Mouse (Mus musculus): Measurements from ENCODE around the gene Cfap61. TPM values are rescaled to one million over a fixed set of nuclear protein-coding genes. Genes with fewer than 3 reads are reported as not detected.

The Cfap61 gene
- polyA plus RNA-seq, 1 experiment = not detected

GRCm38 (mm10) chr2:146168017-146168803 is 233.6 kb downstream of the Cfap61 start:
- Histone ChIP-seq H3K27me3 (ENCODE audit: control insufficient read depth, insufficient read depth, low read length) (no peaks in the 10 kb centered on the region), H3K36me3 (ENCODE audit: control insufficient read depth, insufficient read depth, low read length) (no peaks in the 10 kb centered on the region), H3K27ac (ENCODE audit: insufficient read depth, low read depth, low read length) (no peak overlapping the region), H3K4me3 (ENCODE audit: low read depth, low read length) (no peak overlapping the region), H3K4me1 (ENCODE audit: control insufficient read depth, insufficient read depth, insufficient read length, low read length) (no peaks in the 10 kb centered on the region)
- no peak for TF ChIP-seq CTCF (IDR thresholded peaks at IDR 0.05; ENCODE audit: extremely low read depth, insufficient read length, insufficient replicate concordance, low read depth, low read length)
- TF ChIP-seq POLR2A (IDR thresholded peaks at IDR 0.05; ENCODE audit: low read depth, low read length) = no peak
- WGBS = 67% methylated on average over 14 of the region's 14 CpGs

GRCm38 (mm10) chr2:146169492-146169891 is 234.9 kb downstream of the Cfap61 start:
- Histone ChIP-seq H3K4me3 (ENCODE audit: low read depth, low read length) (no peak overlapping the region), H3K27ac (ENCODE audit: insufficient read depth, low read depth, low read length) (no peak overlapping the region), H3K27me3 (ENCODE audit: control insufficient read depth, insufficient read depth, low read length) (no peaks in the 10 kb centered on the region), H3K4me1 (ENCODE audit: control insufficient read depth, insufficient read depth, insufficient read length, low read length) (no peaks in the 10 kb centered on the region), H3K36me3 (ENCODE audit: control insufficient read depth, insufficient read depth, low read length) (no peaks in the 10 kb centered on the region)
- 86% methylated on average over 7 of the region's 7 CpGs for WGBS
- TF ChIP-seq POLR2A (IDR thresholded peaks at IDR 0.05; ENCODE audit: low read depth, low read length) = no peak
- TF ChIP-seq CTCF (IDR thresholded peaks at IDR 0.05; ENCODE audit: extremely low read depth, insufficient read length, insufficient replicate concordance, low read depth, low read length) = no peak

GRCm38 (mm10) chr2:146172106-146172505 is 237.5 kb downstream of the Cfap61 start:
- no peak for TF ChIP-seq CTCF (IDR thresholded peaks at IDR 0.05; ENCODE audit: extremely low read depth, insufficient read length, insufficient replicate concordance, low read depth, low read length)
- Histone ChIP-seq H3K4me1 (ENCODE audit: control insufficient read depth, insufficient read depth, insufficient read length, low read length) (no peaks in the 10 kb centered on the region), H3K27ac (ENCODE audit: insufficient read depth, low read depth, low read length) (no peak overlapping the region), H3K36me3 (ENCODE audit: control insufficient read depth, insufficient read depth, low read length) (no peaks in the 10 kb centered on the region), H3K4me3 (ENCODE audit: low read depth, low read length) (no peak overlapping the region), H3K27me3 (ENCODE audit: control insufficient read depth, insufficient read depth, low read length) (no peaks in the 10 kb centered on the region)
- 53% methylated on average over 4 of the region's 4 CpGs for WGBS

- Histone ChIP-seq H3K4me3 (ENCODE audit: low read depth, low read length) (no peak overlapping the region), H3K27ac (ENCODE audit: insufficient read depth, low read depth, low read length) (no peak overlapping the region), H3K36me3 (ENCODE audit: control insufficient read depth, insufficient read depth, low read length) (no peaks in the 10 kb centered on the region), H3K27me3 (ENCODE audit: control insufficient read depth, insufficient read depth, low read length) (no peaks in the 10 kb centered on the region), H3K4me1 (ENCODE audit: control insufficient read depth, insufficient read depth, insufficient read length, low read length) (no peaks in the 10 kb centered on the region)
- TF ChIP-seq POLR2A (IDR thresholded peaks at IDR 0.05; ENCODE audit: low read depth, low read length) (no peak), CTCF (IDR thresholded peaks at IDR 0.05; ENCODE audit: extremely low read depth, insufficient read length, insufficient replicate concordance, low read depth, low read length) (no peak)
- WGBS = 84% methylated on average over 7 of the region's 7 CpGs
Observed at GRCm38 (mm10) chr2:146174173-146174572, 239.6 kb downstream of the Cfap61 start.

GRCm38 (mm10) chr2:146178718-146179117 is 244.1 kb downstream of the Cfap61 start:
- Histone ChIP-seq H3K4me1 (ENCODE audit: control insufficient read depth, insufficient read depth, insufficient read length, low read length) (no peaks in the 10 kb centered on the region), H3K27ac (ENCODE audit: insufficient read depth, low read depth, low read length) (no peak overlapping the region), H3K36me3 (ENCODE audit: control insufficient read depth, insufficient read depth, low read length) (no peaks in the 10 kb centered on the region), H3K27me3 (ENCODE audit: control insufficient read depth, insufficient read depth, low read length) (no peaks in the 10 kb centered on the region), H3K4me3 (ENCODE audit: low read depth, low read length) (no peak overlapping the region)
- WGBS = 67% methylated on average over 1 of the region's 1 CpGs
- TF ChIP-seq POLR2A (IDR thresholded peaks at IDR 0.05; ENCODE audit: low read depth, low read length) (no peak), CTCF (IDR thresholded peaks at IDR 0.05; ENCODE audit: extremely low read depth, insufficient read length, insufficient replicate concordance, low read depth, low read length) (no peak)

- 83% methylated on average over 24 of the region's 24 CpGs for WGBS
- no peaks in the 10 kb centered on the region for H3K27me3 ChIP-seq (ENCODE audit: control insufficient read depth, insufficient read depth, low read length)
- H3K4me1 ChIP-seq (ENCODE audit: control insufficient read depth, insufficient read depth, insufficient read length, low read length) = no peaks in the 10 kb centered on the region
Observed at GRCm38 (mm10) chr2:146183830-146184793, 249.5 kb downstream of the Cfap61 start.

GRCm38 (mm10) chr2:146196126-146196525 is 261.5 kb downstream of the Cfap61 start:
- Histone ChIP-seq H3K27ac (ENCODE audit: insufficient read depth, low read depth, low read length) (no peak overlapping the region), H3K36me3 (ENCODE audit: control insufficient read depth, insufficient read depth, low read length) (no peaks in the 10 kb centered on the region), H3K4me3 (ENCODE audit: low read depth, low read length) (no peak overlapping the region), H3K27me3 (ENCODE audit: control insufficient read depth, insufficient read depth, low read length) (no peaks in the 10 kb centered on the region), H3K4me1 (ENCODE audit: control insufficient read depth, insufficient read depth, insufficient read length, low read length) (no peaks in the 10 kb centered on the region)
- WGBS = 81% methylated on average over 11 of the region's 11 CpGs
- TF ChIP-seq POLR2A (IDR thresholded peaks at IDR 0.05; ENCODE audit: low read depth, low read length) (no peak), CTCF (IDR thresholded peaks at IDR 0.05; ENCODE audit: extremely low read depth, insufficient read length, insufficient replicate concordance, low read depth, low read length) (no peak)

More at GRCm38 (mm10) chr2:146183830-146184793, 249.5 kb downstream of the Cfap61 start:
- no peak for TF ChIP-seq POLR2A (IDR thresholded peaks at IDR 0.05; ENCODE audit: low read depth, low read length)
- TF ChIP-seq CTCF (IDR thresholded peaks at IDR 0.05; ENCODE audit: extremely low read depth, insufficient read length, insufficient replicate concordance, low read depth, low read length) = no peak
- Histone ChIP-seq H3K4me3 (ENCODE audit: low read depth, low read length) (no peak overlapping the region), H3K36me3 (ENCODE audit: control insufficient read depth, insufficient read depth, low read length) (no peaks in the 10 kb centered on the region), H3K27ac (ENCODE audit: insufficient read depth, low read depth, low read length) (no peak overlapping the region)
